Mouse (Mus musculus) CH12F3 (cell line): Measurements from ENCODE around the gene Kcnmb4.

ENCODE experiments used
- in situ Hi-C: fragments of 300-500 bp; cut with MboI; formaldehyde crosslinking; loops from 2 replicates; pipeline ENCODE4 v1.14.3; 2020; ENCODE audit warnings: low sequenced_read_pairs

The Kcnmb4 gene

DNA sequence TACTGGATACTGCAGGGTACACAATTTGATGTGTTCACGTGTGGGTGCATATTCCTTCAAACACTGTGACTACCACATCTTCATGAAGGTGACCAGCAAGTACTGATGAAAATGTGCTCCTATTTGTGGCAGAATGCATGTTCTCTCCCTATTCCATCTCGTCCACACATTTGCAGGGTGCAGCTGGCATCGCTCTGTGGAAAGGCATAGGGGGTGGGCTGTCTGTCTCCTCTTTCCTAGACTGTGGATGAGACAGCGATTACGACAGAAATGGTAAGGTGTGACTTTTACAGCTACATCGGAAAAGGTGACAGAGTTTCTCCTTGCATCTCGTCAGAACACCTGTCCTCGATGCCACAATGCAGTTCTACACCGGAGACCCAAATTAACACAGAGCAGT is 14.9 kb downstream of the Kcnmb4 start:
- in situ Hi-C loops: no loop called here

DNA sequence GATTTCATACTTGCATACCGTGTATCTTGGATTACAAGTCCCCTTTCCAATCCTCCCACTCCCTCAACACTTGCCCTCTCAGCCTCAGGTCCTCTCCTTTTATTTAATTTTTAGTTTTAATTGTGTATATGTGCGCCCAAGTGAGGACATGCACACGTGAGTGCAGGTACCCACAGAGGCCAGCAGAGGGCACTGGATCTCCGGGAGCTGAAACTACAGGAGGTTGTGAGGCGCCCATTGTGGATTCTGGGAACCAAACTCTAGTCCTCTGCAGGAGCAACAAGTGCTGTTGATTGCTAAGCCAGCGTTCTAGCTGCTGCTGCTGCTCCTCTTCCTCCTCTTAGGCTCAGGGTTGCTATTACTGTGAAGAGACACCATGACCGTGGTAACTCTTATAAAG is 20.9 kb downstream of the Kcnmb4 start:
- in situ Hi-C loops: no loop called here

DNA sequence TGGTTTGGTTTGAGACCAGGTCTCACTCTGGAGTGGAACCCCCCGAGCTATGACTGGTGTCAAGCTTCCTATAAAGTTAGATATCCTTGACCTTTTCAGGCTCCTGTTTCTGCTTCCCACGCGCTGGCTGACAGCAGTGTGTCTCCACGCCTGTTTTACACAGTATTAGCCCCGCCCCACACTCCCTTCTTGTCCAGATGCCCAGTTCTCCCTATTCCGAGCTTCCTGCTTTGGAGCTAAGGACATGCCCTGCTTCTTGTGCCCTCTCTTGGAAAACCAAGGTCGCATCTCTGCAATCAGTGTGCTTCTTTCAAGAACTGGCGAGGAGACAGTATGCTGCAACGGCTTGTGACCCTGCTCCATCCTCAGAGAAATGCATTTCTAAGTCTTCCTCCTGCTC is 23.1 kb downstream of the Kcnmb4 start:
- in situ Hi-C loops: no loop called here

DNA sequence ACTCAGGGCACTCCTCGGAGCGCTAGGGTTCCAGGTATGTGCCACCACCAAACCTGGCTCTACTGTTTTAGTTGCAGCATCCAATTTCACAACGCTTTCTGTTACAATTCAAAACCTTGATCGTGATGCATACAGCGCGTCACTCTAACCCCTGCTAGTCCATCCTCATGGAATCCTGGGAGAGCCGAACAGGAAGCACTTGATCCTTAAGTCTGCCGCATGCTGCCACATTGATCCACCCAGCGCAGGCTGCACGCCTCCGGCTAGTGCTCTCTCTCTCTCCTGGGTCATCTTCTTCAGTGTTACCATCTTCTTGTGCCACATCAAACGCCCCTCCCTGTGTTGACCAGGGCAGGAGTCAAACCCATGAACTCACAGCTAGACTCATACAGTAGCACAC is 25.5 kb downstream of the Kcnmb4 start:
- in situ Hi-C loops: no loop called here

DNA sequence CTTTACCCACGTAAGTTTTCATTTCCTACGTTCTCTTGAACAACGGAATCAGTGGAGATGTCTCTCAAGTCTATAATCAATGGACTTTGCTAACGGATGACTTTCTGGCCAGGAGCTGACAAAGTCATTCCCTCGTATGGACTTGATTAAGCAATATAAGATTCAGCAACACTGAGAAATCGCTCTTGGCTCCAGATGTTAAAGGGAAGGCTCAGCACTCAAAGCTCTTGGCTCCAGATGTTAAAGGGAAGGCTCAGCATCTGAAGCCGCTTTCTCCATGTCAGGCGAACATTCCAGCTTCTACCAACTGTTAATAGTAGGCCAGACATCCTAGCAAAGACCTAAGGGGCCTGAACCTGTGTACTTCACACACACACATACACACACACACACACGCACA is 26.5 kb downstream of the Kcnmb4 start:
- in situ Hi-C loops: no loop called here

DNA sequence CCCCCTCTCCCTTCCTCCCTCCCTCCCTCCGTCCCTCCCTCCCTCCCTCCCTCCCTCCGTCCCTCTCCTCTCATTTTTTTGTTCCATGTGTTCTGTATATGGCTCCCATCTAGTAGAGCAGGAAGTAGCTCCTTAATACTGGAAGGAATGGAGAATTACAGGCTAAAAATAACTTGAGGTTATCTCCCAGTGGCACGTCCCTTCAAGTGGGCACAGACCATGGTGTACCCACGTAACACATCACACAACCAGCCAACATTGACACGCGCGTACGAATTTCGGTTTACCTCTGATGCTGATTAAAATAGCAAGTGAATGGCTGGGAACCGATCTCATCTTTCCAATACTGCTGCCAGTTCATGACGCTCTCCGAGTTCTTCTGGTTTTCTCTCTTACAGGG is 27.6 kb downstream of the Kcnmb4 start:
- in situ Hi-C loops: no loop called here

DNA sequence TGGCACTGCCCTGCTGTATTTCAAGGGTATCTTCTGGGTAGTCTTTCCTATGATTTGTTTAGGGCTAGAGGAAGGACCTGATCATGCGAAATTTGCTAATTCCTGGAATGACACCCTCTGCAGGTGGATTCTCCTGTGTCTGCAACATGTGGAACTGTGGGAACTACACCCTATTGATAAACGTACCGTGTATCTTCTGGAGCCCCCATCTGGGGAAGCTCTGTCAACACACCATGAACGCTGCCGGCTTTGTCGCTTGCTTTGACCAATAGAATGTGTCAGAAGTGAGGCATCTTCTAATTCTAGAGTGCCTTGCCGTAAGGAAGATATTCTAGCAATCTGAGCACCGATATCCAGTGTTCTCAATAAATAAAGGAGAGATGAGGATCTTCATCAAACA is 28.9 kb downstream of the Kcnmb4 start:
- in situ Hi-C loops: no loop called here

DNA sequence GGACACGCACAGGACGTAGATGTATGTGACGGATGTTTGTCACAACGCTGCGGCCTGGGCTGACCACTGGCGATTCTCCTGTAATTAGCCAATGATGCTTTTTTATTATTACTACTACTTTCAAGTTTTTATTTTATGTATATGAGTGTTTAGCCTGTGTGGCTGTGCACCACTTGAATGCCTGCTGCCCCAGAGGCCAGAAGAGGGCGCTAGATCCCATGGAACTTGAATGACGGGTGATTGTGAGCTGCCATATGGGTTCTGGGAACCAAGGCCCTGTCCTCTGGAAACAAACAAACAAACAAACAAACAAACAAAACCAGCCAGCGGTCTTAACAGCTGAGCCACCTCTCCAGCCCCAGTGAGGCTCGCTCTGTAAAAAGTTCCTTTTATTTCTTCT is 29.3 kb downstream of the Kcnmb4 start:
- in situ Hi-C loops: no loop called here

DNA sequence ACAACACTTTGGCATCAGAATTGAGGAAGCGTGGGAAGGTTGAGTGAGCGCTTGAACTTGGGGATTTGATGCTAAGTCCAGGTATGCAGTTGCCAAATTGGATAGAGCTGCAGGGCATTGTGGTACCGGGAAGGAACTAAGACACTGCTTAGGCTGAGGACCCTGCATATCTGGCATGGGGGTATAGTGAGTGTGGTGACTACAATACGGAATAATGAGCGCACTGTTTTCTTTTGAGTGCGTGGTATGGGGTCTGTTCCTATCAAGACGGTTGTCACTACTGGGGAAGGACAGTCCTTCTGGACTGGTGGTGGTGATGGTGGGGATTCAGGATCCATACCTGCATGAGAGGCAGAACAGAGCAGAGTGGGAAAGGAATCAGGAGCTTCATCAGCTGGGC is 32.7 kb downstream of the Kcnmb4 start:
- in situ Hi-C loops: no loop called here

DNA sequence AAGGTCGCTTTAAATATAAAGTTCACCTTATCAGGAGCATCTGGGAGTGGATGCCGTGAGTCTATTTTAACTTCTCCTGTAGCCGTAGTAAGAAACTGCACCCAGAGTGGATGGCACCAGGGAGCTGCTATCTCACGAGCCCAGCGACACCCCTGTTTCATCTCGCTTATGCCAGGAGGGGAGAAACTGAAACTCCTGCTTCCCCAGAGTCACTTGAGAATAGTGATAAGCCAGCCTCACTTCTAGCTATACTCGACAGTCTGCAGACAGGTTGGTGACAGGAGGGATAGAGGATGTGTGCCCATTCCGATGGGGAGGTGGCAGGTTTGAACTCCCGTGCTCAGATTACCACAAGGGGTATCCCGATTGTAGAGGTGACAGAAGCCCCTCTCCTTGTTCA is 33.6 kb downstream of the Kcnmb4 start:
- in situ Hi-C loops: no loop called here

DNA sequence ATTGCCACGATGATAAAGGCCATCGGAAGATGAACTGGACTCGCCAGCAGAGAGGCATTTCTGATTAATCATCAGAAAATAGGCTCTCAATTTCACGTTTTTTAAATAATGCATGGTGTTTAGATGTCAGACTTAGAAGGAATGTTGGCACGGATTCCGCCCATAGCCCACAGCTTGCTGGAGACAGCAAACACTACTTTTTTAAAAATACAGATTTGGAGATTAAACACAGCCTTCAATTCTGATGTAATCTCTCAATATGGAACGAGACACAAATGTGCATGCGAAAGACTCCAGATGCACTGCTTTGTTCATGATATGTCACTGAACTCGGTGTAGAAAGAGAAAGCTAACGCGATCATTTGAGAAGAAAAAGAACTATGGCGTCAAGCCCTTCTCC is 38.2 kb downstream of the Kcnmb4 start:
- in situ Hi-C loops: no loop called here

DNA sequence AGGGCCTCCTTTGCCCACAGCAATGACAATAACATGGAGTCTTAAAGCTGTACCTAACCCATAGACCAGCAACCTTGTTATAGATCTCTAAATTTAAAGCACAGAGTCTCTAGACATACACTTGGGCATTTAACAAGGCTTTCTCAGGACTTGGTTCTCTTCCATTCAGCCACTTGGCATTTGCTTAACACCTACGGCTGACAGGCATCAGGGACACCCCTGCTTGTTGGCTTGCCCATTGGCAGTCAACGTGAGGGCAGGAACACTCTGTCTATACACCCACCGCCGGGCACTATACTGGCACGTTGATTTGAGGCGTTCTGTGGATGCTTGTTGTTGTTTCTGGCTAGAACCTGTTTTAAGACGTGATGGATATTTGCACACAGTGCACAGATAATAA is 41.3 kb downstream of the Kcnmb4 start:
- in situ Hi-C loops: no loop called here

DNA sequence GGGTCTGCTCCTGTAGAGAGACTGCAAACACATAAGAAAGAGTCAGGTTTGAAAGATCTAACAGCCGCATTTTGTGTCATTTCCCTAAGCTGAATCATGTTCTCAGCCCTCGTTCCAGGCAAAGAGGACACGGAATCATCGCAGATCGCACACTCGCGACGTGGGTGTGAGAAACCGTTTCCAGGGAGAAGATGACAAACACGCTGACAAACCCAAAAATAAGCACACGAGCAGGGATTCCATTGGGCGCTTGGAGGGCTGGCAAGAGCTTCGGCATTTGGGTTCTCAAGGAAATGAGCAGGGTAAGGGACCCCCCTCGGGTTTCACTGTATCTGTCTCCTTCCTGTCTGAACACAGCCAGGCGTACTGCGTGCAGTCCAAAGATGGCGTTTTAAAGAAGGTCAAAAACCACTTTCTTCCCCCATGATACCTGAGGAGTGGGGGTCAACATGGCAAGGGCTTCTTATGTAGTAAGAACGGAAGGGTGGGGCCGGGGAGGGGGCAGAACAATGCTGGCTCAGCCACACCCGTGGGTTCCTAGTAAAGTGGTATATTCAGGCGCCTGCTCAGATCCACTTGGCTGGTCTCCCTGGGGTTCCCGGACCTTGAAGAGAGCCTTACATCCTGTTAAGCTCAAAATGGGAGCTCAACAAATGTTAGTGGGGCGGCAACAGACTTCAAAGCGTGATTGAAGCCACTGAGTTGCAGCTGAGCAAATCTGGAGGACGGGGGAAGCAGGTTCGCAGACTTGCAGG is 45.5 kb downstream of the Kcnmb4 start:
- in situ Hi-C loops: no loop called here

DNA sequence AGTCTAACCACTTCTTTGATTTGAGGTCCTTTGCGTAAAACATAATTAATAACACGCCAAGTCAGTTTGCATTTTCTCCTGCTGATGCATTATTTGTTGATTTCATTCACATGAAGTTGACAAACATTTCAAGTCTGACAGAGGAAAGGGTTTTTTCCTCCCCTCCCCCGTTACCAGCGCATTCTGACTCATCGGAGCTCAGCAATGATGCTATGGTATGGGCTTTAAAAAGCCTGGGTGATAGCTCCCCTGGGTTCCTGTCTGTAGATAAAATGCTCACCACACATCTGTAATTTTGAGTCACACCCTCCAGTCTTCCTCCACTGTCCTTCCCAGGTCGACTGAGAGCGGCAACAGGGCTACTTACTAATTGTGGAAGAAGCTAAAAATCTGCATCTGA is 47.5 kb downstream of the Kcnmb4 start:
- in situ Hi-C loops: no loop called here

DNA sequence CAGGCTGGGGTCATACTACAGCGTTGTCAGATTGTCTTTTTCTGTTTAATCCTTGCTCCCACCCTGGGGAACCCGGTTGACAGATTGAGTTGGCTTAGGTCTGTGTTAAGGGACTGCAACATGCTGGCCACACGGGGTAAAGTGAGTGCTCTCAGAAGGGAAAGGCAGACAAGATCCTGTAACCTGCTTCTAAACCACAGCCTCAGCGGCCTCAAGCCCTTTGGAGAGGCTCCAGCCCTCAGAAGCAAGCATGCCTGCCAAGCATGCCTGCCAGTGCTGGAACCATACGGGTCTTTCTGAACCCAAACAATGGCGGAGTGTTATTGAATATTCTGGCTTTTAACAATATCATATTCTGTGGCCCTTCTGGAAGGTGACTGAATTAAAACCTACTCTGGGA is 48.8 kb downstream of the Kcnmb4 start:
- in situ Hi-C loops: no loop called here

DNA sequence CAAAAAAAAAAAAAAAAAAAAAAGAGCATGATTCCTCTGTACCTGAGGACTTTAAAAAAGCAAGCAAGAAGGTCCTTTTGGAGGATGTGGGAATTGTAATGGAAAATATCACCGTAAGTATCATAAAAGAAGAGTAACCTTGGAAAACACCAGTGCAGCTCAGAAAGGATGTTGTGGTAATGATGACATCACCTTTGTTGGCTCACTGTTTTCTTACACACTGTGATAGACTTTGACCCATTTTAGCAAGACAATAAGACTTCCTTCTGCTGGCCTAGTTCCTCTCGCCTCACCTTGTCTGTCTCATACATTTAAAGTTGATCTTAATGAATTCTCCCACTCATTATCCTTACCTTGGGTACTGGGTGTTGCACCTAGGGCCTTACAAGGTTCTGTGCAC is 51.1 kb downstream of the Kcnmb4 start:
- in situ Hi-C loops: no loop called here

DNA sequence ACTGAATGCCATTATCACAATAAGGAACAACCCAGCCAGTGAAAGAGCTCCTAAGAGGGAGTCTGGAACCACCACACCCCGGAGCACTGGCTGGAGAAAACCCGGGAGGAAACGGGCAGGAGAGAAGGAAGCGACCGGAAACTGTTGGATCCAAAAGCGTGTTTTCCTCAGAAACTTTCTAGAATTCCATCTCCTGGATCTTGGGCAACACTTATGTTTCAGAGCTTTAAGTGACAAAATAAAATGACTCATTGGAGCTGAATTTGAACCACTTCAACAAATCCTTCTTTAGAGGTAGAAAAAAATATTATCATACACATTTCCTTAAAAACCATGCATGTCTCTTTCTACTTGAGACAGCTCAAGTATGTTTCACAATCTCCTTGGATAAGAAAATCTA is 52.7 kb downstream of the Kcnmb4 start:
- in situ Hi-C loops: no loop called here

DNA sequence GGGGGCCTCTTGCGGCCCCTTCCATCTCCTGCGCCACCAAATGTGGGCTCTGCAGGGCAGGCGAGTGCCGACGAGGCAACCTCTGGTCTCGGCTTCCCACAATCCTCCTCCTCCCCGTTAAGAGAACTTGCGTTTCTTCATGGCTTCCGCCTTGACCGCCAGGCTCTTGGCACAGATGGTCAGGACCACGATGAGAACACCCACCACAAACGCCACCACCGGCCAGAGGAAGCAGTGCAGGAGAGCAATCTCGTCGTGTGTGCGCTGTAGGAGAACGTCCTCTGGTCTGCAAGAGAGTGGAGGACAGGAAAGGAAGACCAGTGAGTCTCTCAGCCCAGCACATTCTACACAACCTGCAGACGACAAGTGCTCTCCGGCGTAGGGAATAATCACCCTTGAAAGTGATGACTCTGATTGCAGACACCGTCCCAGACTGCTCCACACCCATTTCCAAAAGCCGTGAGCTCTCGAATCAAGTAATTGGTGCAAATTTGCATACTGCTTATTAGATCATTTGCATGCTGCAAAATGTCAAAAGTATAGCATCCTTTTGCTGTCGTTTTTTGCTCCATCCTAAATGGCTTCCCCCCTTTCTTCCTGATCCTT is 55.5 kb downstream of the Kcnmb4 start:
- in situ Hi-C loops: no loop called here

DNA sequence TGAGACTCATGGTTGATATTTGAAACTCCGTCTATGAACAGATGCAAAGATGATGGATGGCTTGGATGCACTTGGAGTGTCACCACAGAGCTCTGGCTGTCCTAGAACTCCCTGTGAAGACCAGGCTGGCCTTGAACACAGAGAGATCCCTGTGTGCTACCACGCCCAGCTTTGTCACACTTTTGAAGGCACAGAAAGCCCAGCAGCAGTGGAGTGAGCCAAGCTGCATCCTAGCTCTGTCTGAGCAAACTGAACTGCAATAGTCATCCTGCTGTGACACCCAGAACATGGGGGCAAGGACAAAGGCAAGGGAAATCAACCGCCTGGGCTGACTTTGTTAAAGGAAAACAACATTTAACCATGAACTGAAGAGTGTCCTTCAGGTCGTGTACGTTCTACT is 57.0 kb downstream of the Kcnmb4 start:
- in situ Hi-C loops: no loop called here

DNA sequence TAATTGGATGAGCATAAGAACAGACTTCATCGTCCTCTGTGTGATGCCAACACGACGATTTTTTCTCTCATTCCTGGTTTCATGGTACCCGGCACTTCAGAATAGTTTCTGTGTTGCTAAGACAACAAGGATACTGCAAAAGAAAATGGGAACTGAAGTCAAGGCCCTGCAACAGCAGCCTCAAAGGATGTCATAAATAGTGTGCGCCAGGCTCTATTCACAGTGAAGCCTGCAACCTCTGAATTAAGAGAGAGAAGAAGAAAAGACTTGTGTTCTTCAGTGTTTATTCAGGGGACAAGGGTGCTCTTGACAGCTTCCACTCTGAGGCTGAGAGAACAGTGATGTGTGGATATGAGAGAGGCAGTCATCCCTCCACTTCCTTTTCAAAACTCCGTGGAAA is 57.5 kb downstream of the Kcnmb4 start:
- in situ Hi-C loops: no loop called here

DNA sequence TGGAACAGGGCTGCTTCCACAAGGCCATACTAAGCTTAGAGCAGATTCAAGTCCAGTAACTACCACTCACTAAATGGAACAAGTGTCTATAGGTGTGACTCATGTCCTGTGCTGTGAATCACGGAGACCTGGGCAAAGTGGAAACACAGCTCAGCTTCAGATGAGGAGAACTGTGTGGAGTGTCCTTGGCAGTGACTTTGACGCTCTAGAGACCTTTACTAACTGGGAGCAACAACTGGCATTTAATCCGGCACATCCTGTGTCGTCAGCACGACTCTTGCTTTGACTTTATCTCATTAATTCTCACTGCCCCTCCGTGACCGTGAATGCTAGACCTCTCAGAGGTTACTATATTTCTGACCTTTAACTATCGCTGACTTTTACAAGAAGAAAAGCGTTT is 62.9 kb downstream of the Kcnmb4 start:
- in situ Hi-C loops: no loop called here

DNA sequence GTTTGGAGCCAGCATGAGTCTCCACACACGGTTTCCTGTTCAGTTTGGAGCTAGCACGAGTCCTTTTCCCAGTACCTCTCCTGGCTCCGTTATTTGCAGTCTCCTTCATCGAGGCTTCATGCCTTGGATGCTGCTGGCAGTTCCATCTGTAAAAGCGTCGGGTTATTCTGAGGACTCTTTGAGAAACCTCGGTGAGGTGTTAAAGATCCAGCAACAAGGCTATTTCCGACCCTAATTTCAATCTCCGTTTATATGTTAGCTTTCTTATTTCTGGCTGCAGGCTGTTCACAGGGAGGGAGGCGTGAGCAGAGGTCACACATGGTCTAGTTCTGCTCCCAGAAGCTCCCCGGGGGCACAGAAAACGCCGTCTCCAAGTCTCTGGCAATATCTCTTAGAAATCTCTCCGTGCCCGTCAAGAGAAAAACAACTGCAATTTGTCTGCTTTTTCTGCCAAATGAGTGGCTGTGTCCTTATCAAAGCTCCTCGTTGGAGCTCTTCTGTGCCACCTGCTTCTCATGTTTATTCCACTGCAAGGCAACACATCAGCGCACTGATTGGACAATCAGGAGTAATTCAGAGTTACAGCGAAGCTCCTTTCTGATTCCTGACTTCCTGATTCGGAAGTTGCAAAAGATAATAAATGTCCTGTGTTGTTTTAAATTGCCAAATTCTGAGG is 65.9 kb downstream of the Kcnmb4 start:
- in situ Hi-C loops: no loop called here
